Mouse (Mus musculus) spleen, adult 2 months (tissue): ENCODE results near the gene Gm49366. TPM values are rescaled to one million over a fixed set of nuclear protein-coding genes. Genes with fewer than 3 reads are reported as not detected.
"Not testable (repeated sequence)": the region's sequence is repeated elsewhere in the genome, so short reads cannot be mapped to it uniquely, and the experiment has no call there.

ENCODE experiments used
- DNase-seq, 2 experiments: peaks; one replicate each; pipeline versions ENCODE4 v3.0.0 to v3.0.0-alpha.2; 2012 to 2021; ENCODE audit warnings: low spot score in 2 of 2, low read depth in 1 of 2
- H3K27ac ChIP-seq: fragments of 200-500 bp; 2 replicates; pipeline ENCODE4 v1.5.1; 2012; ENCODE audit warnings: low read length, inconsistent platforms; ENCODE audit not compliant: insufficient read depth
- H3K27me3 ChIP-seq: fragments of 200-500 bp; 2 replicates; pipeline ENCODE4 v1.6.1; 2012; ENCODE audit warnings: mild to moderate bottlenecking, moderate library complexity, low read length, inconsistent platforms; ENCODE audit not compliant: control insufficient read depth, insufficient read depth
- H3K36me3 ChIP-seq: fragments of 200-500 bp; 2 replicates; pipeline ENCODE4 v1.6.1; 2012; ENCODE audit warnings: mild to moderate bottlenecking, low read length, inconsistent platforms; ENCODE audit not compliant: control insufficient read depth, insufficient read depth
- H3K4me1 ChIP-seq: fragments of 200-500 bp; 2 replicates; pipeline ENCODE4 v1.6.1; 2011; ENCODE audit warnings: inconsistent platforms; ENCODE audit not compliant: control insufficient read depth, insufficient read depth, insufficient read length
- H3K4me3 ChIP-seq: fragments of 200-500 bp; 2 replicates; pipeline ENCODE4 v1.5.1; 2011; ENCODE audit warnings: mild to moderate bottlenecking, inconsistent platforms; ENCODE audit not compliant: insufficient read depth, insufficient read length; ENCODE audit errors: extremely low read depth
- CTCF ChIP-seq: fragments of 200-500 bp; IDR thresholded peaks from 2 replicates; pipeline ENCODE4 v1.5.1; 2011; ENCODE audit warnings: mild to moderate bottlenecking, inconsistent platforms; ENCODE audit not compliant: insufficient read depth, insufficient read length, insufficient replicate concordance; ENCODE audit errors: extremely low read depth
- POLR2A ChIP-seq: fragments of 200-500 bp; IDR thresholded peaks from 2 replicates; pipeline ENCODE4 v1.6.1; 2011; ENCODE audit warnings: low read depth, low read length, inconsistent platforms
- WGBS: fragments of 180-500 bp; shearing (Covaris S2); methylation state at CpG from one replicate; pipeline ENCODE4 v1.1.7; 2018; 5-methylcytosine and 5-hydroxymethylcytosine counted together
- polyA plus RNA-seq: library from polyadenylated mRNA; depleted of rRNA; stranded (reverse); fragments of >200 nt; gene quantifications from 2 replicates; pipeline ENCODE4 v1.2.3, GENCODE M21; 2012

Gene Gm49366
- polyA plus RNA-seq, 1 experiment: not detected

GRCm38 (mm10) chr12:84008251-84008650, 30.5 kb upstream of the Gm49366 start:
- peaks cover 2% of the 10 kb centered on the region; the same call in 1 of the 2 replicates for H3K4me1 ChIP-seq
- DNase-seq: no peak
- H3K27ac ChIP-seq: no peak overlapping the region
- H3K36me3 ChIP-seq: no peaks in the 10 kb centered on the region
- H3K27me3 ChIP-seq: no peaks in the 10 kb centered on the region
- H3K4me3 ChIP-seq: no peak overlapping the region
- TF ChIP-seq CTCF (no peak), POLR2A (no peak)
- 78% methylated on average over 12 of the region's 12 CpGs for WGBS

- peaks cover 2% of the 10 kb centered on the region; the same call in 1 of the 2 replicates for H3K4me1 ChIP-seq
- no peaks in the 10 kb centered on the region for H3K27me3 ChIP-seq
- no peak overlapping the region for H3K27ac ChIP-seq
- no peak overlapping the region for H3K4me3 ChIP-seq
- 69% methylated on average over 8 of the region's 8 CpGs for WGBS
- no peaks in the 10 kb centered on the region for H3K36me3 ChIP-seq
- TF ChIP-seq POLR2A (no peak), CTCF (no peak)
- no peak for DNase-seq
Measured at GRCm38 (mm10) chr12:84008729-84009128, 30.0 kb upstream of the Gm49366 start.

GRCm38 (mm10) chr12:84009171-84009965, 29.4 kb upstream of the Gm49366 start, which contains the start of gene Acot1:
Gene Acot1, plus strand, starts transcription at chr12:84009490.
- H3K4me1 ChIP-seq, H3K27ac ChIP-seq, H3K27me3 ChIP-seq, H3K36me3 ChIP-seq: not testable (repeated sequence)
- DNase-seq: peak in 1 of 2 experiments; percentile 18
- peak within 1 kb of the TSS; percentile 52 for H3K4me3 ChIP-seq
- WGBS: 1% methylated on average over 70 of the region's 70 CpGs

GRCm38 (mm10) chr12:84010201-84010600, 28.5 kb upstream of the Gm49366 start:
- peaks cover 2% of the 10 kb centered on the region; the same call in 1 of the 2 replicates for H3K4me1 ChIP-seq
- TF ChIP-seq POLR2A (no peak), CTCF (no peak)
- no peaks in the 10 kb centered on the region for H3K27me3 ChIP-seq
- 79% methylated on average over 3 of the region's 3 CpGs for WGBS
- DNase-seq: no peak
- H3K36me3 ChIP-seq: no peaks in the 10 kb centered on the region
- H3K4me3 ChIP-seq: no peak overlapping the region
- no peak overlapping the region for H3K27ac ChIP-seq

- DNase-seq: no peak
- Histone ChIP-seq H3K27me3 (no peaks in the 10 kb centered on the region), H3K4me1 (peaks cover 2% of the 10 kb centered on the region; the same call in 1 of the 2 replicates), H3K4me3 (no peak overlapping the region), H3K36me3 (no peaks in the 10 kb centered on the region), H3K27ac (no peak overlapping the region)
- WGBS: 69% methylated on average over 12 of the region's 12 CpGs
- TF ChIP-seq POLR2A (no peak), CTCF (no peak)
Measured at GRCm38 (mm10) chr12:84011251-84012040, 27.3 kb upstream of the Gm49366 start.

GRCm38 (mm10) chr12:84013130-84013529, 25.6 kb upstream of the Gm49366 start:
- TF ChIP-seq CTCF (no peak), POLR2A (no peak)
- H3K4me3 ChIP-seq: no peak overlapping the region
- H3K36me3 ChIP-seq: no peaks in the 10 kb centered on the region
- H3K27me3 ChIP-seq: no peaks in the 10 kb centered on the region
- DNase-seq: no peak
- H3K27ac ChIP-seq: no peak overlapping the region
- WGBS: 93% methylated on average over 6 of the region's 6 CpGs
- H3K4me1 ChIP-seq: peaks cover 2% of the 10 kb centered on the region; the same call in 1 of the 2 replicates
